Mouse (Mus musculus): ENCODE results near the gene Dhx8.

DNA sequence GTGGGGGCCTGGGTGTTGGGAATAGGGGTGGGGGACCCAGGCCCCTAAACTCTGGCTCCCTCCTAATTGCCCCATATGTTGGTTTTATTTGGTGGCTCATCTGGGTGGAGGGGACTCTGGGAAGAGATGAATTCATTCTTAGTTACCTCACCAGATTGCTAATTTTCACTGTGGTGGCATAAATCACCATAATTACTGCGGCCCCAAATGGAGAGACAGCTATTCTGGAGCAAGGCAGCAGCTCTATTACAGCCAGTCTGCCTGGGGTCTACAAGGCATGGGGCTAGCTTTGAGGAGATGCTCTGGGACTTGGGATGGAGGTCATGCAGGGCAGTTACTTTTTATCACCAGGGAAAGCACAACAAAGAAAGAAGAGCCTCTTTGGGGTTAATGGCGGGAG, 6.0 kb upstream of the Dhx8 start:
- TF ChIP-seq EP300 (IDR thresholded peaks at IDR 0.05; ENCODE audit: low read depth) (no peak), CTCF (IDR thresholded peaks at IDR 0.05; ENCODE audit: low read depth) (no peak)
